Mouse (Mus musculus) fibroblast of lung, adult 2 months (primary cell): Measurements from ENCODE around the gene Fbxo24.
A peak's percentile ranks its signal among the peaks of the same experiment; 100 is the strongest.
"Not testable (repeated sequence)": the region's sequence is repeated elsewhere in the genome, so short reads cannot be mapped to it uniquely, and the experiment has no call there.

Source experiments
- DNase-seq: peaks from one replicate; pipeline ENCODE4 v3.0.0-alpha.2; 2011; ENCODE audit warnings: low read depth

Fbxo24 gene

DNA sequence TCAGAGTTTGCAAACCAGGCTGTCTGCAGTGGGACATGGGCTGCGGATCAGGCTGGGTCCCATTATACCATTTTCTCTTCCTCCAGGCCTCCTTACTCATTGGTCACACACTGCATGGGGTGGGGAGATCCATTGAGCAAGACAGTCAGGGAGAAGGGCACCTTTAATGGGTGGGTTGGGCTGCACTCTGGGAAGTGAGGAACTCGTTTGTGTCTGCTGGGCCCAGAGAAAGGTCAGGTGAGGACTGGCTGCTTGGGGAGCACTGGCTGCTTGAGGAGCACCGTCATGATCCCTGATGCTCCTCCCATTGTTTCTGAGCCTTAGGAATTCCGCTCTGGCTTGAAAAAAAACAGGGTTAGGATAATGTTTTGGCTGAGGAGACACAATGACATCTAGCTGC, 14.1 kb upstream of the Fbxo24 start:
- DNase-seq, result no peak

DNA sequence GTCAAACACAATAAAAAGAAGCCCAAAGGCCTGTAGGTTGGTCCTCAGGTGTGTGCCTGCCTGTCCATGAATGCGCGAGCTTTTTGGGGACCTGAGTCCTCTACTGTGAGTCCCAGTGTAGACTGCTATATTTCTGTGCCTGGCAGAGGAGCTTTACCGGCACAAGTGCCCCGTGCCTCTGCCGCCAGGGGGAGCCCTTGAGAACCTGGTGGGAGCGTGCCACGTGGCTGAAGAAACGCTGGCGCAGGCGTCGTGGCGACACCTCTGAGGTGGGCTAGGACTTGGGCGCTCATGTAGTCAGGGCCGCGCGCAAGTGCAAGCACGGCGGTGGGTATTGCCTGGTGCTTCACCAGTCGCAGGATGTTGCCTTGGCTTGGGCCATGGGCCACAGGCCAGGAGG, 12.3 kb upstream of the Fbxo24 start, which contains the start of gene Sap25:
Gene Sap25 (plus strand): TSS at position 281 of the 400 bp plus-strand sequence.
- DNase-seq, result no peak

DNA sequence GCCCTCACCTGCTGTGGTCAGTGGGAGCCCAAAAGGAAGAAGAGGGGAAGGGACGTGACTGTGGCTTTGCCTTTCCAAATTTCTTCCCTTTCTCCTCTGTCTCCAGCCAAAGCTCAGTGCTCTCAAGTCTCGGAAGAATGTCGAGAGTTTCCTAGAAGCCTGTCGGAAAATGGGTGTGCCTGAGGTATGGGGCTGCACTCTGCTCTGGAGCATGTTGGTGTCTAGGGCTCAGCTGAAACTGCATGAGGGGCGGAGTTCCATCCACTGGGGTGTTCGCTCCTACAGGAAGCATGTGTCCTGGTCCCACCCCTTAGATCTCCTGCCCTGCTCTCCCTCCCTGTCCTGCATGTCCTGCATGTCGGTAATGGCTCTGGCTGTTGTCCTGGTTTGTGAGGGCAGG, 10.7 kb upstream of the Fbxo24 start:
- no peak for DNase-seq

DNA sequence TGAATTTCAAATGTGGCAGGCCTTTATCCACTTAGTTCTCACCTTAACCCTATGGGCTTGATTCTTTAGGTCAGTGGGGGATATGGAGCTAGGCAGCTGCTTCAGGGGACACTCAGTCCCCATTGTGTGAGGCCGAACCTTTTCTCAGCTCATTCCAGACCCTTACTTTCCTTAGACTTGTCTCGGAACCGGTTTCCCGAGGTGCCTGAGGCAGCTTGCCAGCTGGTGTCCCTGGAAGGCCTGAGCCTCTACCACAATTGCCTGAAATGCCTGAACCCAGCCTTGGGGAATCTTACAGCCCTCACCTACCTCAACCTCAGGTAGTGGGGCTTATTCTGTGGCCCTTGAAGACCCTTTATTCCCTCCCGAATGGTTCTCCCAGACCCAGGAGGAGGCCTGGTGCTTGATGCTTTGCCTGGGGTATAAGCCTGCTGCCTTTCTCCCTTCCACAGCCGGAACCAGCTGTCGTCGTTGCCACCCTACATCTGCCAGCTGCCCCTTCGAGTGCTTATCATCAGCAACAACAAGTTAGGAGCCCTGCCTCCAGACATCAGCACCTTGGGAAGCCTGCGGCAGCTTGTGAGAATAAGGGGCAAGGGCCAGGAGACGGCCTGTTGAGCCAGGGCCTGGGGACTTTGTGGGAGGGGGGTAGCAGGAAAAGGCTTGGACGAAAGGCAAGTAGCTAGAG, 4.7 kb upstream of the Fbxo24 start:
- DNase-seq, result no peak

DNA sequence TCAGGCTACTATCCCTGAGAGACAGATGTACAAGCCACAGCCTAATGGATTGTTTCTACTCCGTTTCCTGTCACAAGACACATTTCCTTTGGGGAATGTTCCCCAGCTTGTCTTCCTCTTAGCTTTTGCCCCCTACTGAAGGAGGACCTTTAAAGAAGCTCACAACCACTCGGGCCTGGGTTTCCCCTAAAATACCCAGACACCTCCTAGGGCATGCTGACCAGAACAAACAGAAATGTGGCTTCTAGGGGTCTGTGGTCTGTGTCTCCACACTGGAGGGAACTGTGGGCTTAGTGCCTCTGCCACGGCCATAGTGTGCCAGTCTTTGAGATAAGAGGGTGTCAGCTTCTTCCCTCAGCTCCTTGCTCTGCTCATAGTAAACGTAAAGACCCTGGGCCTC, 2.8 kb upstream of the Fbxo24 start:
- no peak for DNase-seq

DNA sequence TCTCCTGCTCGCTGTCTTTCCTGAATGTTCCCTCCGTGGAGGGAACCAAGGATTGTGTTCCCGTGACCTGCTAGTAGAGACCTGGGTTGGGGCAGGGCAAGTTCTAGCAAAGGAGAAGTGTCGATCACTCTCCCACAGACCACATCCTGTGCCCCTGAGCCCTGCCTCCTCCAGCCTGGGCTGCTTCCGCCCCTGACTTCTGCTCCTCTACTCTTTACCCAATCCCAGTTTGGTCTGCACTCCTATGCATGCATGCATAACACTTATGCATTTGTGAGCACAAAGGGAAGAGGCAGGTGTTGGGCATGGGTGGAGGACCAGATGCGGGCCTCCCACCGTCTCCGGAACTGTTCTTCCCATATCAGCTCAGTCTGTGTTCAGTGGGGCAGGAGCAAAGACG, 2.4 kb upstream of the Fbxo24 start:
- DNase-seq, result no peak

DNA sequence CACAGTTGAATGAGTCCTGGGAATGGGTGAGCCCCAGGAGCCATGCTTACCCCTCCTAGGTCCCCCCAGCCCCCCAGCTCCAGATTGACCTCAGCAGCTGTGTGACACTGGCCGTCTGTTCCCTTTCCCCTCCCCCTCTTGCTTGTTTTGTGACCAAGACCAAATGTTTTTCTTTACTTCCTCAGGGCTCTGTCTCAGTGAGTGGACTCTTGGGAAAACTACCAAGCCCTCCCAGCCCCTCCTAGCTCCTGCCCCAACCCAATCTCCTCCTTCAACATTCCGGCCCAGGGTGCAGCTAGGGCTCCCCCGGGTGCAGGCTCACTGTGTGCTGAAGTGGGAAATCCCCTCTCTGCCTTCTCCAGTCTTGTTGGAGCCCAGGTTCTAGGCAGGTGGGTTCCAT, 1.8 kb upstream of the Fbxo24 start:
- DNase-seq, result no peak

DNA sequence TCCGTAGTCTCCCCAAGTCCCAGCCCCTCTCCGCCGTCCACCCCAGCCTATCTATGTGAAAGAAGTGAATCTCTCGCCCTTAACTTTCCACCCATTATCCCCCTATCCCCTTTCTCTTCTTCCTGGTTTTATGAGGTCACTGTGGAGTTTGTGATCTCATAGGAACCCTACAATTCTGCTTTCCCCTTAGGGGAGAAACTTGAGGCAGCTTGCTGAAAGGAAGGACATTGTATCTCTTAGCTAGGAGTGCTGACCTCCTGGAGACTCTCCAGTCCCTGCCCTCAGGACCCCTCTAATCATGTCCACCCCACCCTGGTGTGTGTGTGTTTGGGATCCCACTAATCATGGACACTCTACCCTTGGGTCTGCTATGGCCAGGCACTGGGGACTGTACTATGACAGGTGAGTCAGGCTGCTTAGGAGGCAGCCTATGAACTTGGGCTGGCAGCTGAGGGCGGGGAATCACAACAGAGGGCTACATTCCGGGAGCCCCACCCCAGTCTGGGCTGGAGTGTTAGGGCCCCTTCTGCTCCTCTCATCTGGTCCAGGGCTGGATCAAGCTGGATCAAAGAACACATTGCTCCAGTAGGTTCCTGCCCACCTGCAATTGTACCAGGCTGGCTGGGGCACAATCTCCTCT, 1.2 kb upstream of the Fbxo24 start:
- DNase-seq, result no peak

DNA sequence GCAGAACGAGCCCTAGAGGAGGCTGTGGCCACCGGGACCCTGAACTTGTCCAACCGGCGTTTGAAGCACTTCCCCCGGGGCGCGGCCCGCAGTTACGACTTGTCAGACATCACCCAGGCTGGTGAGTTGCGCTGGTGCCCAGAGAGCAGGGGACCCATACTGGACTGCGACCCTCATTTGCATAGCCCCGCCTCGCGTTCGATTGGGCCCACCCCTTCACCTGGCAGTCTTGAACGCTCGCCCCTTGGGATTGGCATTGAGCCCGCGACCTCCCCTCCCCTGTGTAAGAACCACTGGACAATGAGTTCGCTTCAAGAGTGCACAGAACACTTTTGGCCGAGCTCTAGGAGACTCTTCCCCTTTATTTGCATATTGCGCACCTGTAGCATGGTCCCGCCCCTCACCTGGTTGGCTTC, 512 bp upstream of the Fbxo24 start:
- DNase-seq, result no peak

DNA sequence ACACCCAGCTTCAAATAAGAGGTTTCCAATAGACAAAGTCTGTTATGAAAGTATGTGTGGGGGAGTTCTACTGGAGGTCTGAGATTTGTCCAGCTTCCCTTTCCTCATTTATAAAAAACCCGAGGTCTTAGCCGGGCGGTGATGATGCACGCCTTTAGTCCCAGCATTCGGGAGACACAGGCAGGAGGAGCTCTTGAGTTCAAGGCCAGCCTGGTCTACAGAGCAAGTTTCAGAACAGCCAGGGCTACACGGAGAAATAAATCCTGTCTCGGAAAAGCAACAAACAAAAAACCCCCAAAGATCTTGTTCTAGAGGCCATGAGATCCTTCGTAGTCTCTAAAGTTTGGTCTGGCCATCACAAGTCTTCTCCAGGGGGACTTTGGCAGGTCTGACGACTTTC, 811 bp downstream of the Fbxo24 start:
- no peak for DNase-seq

DNA sequence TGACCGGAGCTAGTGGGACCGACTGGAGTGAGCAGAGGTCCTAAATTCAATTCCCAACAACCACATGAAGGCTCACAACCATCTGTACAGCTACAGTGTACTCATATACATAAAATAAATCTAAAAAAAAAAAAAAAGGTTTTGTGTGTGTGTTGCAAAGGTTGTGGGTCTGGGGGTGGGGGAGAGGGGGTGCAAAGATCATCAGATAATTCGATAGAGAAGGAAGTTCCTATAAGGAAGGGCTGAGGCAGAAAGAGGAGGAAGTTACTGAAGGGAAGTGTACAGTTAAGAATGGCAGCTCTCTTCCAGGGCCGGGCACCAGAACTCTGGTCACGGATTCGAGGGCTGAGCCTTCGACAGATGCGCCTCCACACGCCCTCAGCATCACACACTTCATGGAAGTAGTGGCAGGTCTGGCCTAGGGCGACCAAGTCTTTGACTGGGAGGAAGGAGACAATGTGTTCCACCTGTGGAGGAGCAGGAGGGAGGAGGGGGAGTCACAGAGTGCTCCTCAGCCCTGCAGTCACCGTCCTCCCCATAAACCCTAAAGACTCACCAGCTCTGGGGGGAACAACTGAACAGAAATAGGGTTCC, 4.8 kb downstream of the Fbxo24 start:
- no peak for DNase-seq

DNA sequence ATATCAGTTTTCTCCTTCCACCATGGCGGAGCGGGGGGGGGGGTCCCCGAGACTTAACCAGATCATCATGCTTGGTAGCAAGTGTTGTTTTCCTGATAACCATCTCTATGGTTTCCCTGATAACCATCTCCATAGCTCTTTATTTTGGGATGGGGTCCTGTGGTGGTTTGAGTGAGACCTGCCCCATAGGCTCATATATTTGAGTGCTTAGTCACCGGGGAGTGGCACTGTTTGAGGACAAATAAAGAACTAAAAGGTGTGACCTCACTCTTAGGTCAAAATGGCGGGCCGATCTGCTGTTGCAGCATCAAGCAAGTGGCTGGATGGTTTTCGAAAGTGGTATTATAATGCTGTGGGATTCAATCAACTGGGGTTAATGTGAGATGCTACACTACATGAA, 13.5 kb downstream of the Fbxo24 start:
- no peak for DNase-seq

DNA sequence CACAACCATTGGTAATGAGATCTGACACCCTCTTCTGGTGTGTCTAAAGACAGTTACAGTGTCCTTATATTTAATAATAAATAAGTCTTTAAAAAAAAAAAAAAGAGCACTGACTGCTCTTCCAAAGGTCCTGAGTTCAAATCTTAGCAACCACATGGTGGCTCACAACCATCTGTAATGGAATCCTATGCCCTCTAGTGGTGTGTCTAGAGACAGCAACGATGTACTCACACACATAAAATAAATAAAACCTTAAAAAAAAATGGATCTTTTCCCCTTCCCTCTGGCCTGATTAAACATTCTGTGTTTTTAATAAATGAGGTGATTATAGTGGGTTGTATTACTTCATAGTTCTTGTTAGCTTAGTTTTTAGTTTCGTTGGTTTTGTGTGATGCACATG, 13.9 kb downstream of the Fbxo24 start:
- DNase-seq, result not testable (repeated sequence)

DNA sequence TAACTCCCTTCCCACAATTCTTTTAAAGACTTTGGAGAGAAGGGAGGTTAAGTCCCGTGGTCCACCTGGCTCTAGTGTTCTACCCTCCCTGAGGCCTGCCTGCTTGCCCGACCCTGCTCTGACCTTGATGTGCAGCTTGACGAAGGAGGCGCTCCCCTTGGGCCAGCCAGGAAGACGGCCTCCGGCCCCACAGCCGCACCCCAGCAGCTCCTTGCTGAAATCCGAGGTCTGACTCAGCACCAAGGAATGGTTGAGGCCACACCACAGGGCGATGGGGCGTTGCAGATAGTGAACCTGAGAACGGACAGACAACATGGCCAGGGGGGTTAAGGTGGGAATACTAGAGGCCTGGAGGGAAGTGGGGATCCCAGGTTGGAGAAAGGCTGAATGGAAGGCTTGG, 15.3 kb downstream of the Fbxo24 start, which contains the start of gene Pcolce:
Gene Pcolce (minus strand): TSS at position 235 of the 400 bp plus-strand sequence.
- peak; percentile 58 for DNase-seq

DNA sequence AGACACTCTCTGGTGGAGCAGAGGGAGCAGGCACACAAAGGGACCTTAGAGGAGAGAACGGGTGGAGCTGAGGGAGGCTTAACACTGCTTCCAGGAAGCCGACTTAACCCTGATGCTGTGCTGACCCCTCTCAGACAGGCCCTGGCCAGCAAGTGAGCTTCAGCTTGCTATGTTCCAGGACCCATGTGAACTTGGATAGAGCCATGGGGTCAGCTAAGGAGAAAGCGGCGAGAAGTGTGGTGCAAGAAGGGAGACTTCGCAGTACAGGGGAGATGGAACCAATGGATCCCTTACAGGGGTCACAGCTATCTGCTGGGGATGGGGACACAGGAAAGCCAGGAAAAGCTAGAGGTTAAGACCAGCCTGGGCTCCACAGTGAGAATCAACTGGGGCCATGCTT, 15.7 kb downstream of the Fbxo24 start:
- DNase-seq, result no peak

DNA sequence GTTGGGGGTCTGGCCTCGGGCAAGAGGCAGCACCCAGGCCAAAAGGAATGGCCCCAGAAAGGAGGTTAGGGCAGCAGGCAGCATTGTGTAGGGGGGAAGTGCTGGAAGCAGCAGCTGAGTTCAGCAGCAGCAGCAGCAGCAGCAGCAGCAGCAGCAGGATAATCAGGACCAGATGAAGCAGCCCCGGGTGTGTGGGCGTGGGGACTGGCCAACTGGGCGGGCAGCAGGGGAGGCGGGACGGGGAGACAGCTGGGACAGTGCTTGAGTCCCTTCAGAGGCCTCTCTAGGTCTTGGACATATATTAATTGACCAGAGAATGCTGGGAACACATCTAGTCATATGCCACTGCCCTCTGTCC, 17.6 kb downstream of the Fbxo24 start:
- peak; percentile 56 for DNase-seq

DNA sequence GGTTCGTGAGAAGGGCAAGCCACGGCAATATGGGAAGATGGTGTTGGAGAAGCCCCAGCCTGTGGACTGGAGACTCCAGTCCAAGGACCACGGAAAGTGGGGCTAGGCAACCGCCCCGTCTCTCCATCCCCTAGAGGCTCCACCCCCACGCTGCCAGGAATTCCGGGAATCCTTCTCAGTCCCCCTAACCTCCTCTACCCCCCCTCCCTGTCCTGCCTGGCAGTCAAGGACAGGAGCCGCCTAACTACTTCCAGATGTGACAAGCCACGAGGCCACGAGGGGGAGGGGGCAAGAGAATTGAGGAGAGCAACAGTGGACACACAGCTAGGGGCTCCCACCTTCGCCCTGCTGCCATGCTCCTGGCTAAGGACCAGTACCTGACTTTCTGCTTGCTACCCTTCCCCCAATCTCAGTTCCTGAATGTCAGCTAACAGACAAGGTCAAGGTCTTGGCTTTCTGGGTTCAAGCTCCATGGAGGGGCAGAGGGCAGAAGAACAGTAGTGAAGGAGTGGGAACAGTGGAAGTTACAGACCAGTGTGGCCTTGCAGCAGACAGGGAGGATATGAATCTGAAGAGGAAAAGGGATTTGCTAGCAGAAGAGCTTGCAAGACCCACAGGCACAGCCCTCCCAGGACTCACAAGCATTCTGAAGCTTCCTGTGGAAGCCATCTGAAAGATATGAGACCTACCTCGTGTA, 18.1 kb downstream of the Fbxo24 start:
- DNase-seq, result peak; percentile 53

DNA sequence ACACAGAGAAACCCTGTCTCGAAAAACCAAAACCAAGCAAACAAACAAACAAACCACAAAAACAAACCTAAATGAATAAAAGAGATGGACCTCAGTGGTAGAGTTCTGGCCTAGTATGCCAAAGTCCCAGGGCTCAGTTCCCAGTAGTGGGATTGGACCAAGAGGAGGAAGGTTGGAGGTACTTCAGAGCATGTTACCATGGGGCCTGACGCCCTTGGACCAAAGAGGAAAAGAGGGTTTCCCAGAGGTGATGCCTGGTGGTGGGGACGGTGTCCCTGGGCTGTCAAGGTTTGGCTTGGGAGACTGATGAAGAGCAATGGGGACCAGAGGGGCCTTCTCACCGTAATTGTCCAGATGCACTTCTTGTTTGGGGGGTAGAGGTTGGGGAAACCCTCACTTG, 18.7 kb downstream of the Fbxo24 start:
- no peak for DNase-seq

DNA sequence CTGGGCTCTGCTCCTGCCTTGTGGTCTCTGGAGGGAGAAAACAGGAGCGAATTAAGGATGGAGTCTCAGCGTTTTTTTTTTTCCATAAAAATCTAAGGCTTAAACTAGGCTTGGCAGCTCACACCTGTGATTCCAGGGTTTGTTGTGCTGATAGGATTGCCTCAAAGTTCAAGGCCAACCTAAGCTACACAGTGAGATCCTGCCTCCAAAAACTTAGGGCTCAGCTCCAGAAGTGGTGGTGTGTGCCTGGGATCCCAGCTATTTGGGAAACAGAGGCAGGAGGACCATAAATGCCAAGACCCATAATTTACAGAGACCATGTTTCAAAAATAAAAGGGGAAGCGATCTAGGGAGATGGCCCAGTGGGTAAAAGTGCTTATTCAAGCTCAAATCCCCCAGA, 19.5 kb downstream of the Fbxo24 start:
- no peak for DNase-seq

DNA sequence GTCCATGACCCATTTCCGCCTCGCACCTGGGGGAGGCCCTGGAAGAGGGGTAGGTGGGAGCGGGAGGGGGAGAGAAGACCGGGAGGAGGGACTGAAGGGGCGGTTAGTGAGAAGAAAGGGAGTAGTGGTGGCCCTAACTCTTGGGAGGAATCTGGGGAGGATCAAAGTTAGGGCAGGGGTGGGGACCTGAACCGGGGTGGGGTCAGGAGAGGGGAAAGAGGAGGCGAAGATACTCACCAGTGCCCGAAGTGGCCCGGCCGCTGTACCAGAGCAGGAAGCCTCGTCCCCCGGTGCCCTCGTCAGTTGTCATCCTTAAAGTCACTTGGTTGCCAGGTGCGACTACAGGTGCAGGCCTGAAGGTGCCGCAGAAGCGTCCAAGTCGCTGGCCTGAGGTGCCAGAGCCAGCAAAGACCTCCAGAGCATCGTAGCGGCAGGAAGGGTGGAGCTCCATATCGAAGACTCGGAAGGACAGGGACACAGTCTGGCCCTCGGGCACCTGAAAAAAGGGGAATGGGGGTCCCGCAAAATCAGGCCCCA, 20.1 kb downstream of the Fbxo24 start:
- no peak for DNase-seq

DNA sequence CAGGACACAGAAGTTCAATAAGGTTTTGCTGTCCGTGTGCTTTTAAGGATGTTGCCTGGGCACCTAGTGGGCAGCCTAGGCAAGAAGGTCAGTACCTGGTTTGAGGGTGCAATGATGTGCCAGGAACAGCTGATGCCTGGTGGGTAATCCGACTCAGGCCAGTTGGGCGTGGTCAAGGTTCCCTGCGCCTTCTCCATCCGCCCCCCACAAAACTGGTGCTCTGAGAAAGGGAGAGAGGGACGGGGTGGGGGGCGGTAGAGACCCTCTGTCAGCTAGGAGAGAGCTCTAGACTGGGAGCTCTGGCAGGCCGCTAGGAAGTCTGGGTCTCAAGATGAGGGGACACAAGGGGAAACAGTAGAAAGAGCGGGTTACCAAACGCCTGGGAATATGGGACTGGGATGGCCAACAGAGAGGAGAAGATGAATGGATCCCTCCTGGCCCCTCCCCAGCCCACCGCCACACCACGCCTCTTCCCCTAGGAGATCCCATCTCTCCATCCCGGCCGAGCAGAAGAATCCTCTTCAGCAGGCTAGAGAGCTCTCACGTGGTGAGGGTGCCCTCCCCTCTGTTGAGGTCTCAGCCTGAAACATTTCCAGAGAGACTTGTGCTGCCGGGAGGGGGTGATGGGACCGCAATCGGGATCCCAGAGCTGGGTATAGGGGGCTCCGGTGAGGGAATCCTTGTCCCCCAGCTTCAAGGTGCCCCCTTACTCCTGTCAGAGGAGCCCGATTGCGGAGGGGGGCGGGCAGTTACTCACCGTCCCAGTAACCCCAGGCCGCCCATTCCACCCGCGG, 20.7 kb downstream of the Fbxo24 start:
- DNase-seq, result no peak

DNA sequence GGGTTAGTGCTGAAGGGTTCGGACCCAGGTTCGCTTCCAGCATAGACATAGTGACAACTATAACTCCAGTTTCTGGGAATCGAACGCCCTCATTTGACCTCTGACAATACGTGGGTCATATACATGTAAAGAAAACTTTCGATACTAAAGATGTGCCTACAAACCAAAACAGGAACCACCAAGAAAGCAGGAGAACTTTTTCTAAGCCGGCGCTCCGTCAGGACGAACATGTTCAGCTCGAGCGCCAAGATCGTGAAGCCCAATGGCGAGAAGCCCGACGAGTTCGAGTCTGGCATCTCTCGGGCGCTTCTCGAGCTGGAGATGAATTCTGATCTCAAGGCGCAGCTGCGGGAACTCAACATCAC, 27.5 kb downstream of the Fbxo24 start:
- no peak for DNase-seq
